Mouse (Mus musculus) lung, embryonic 15.5 days (tissue): ENCODE data around the gene Polr1d. TPM values are rescaled to one million over a fixed set of nuclear protein-coding genes. Genes with fewer than 3 reads are reported as not detected.

Experiments used
- ATAC-seq: fragments of 200-750 bp; cut with Nextera tagmentation; 2 replicates; pipeline ENCODE4 v1.8.0; 2017; ENCODE audit warnings: moderate number of reproducible peaks, borderline replicate concordance; ENCODE audit not compliant: low FRiP score, low TSS enrichment; ENCODE audit errors: extremely low read depth
- H3K27ac ChIP-seq: fragments of 300-500 bp; sonication (generic); 2 replicates; pipeline ENCODE4 v1.5.1; 2015; ENCODE audit warnings: moderate library complexity, mild to moderate bottlenecking, inconsistent platforms
- H3K27me3 ChIP-seq: fragments of 300-500 bp; sonication (generic); 2 replicates; pipeline ENCODE4 v1.6.1; 2015; ENCODE audit warnings: inconsistent platforms
- H3K36me3 ChIP-seq: fragments of 300-500 bp; sonication (generic); 2 replicates; pipeline ENCODE4 v1.6.1; 2015; ENCODE audit warnings: inconsistent platforms
- H3K4me1 ChIP-seq: fragments of 300-500 bp; sonication (generic); 2 replicates; pipeline ENCODE4 v1.6.1; 2015; ENCODE audit warnings: inconsistent platforms
- H3K4me2 ChIP-seq: fragments of 300-500 bp; sonication (generic); 2 replicates; pipeline ENCODE4 v1.6.1; 2015; ENCODE audit warnings: inconsistent platforms, mild to moderate bottlenecking, moderate library complexity
- H3K4me3 ChIP-seq: fragments of 300-500 bp; sonication (generic); 2 replicates; pipeline ENCODE4 v1.5.1; 2015; ENCODE audit warnings: mild to moderate bottlenecking, inconsistent platforms
- H3K9ac ChIP-seq: fragments of 300-500 bp; sonication (generic); 2 replicates; pipeline ENCODE4 v1.6.1; 2015; ENCODE audit warnings: inconsistent platforms
- H3K9me3 ChIP-seq: fragments of 300-500 bp; sonication (generic); 2 replicates; pipeline ENCODE4 v1.6.1; 2016; ENCODE audit warnings: inconsistent platforms
- WGBS: fragments of 180-500 bp; shearing (Covaris S2); methylation state at CpG from one replicate; pipeline ENCODE4 v1.1.7; 2015; 5-methylcytosine and 5-hydroxymethylcytosine counted together
- polyA plus RNA-seq: library from polyadenylated mRNA; unstranded; fragments of >200 nt; fragmentation: Nextera tagmentation; extraction: Ambion mirVana; gene quantifications from 2 replicates; pipeline ENCODE4 v1.2.1, GENCODE M21; 2015

The Polr1d gene
- polyA plus RNA-seq: 115 and 121 TPM in 2 replicates

DNA sequence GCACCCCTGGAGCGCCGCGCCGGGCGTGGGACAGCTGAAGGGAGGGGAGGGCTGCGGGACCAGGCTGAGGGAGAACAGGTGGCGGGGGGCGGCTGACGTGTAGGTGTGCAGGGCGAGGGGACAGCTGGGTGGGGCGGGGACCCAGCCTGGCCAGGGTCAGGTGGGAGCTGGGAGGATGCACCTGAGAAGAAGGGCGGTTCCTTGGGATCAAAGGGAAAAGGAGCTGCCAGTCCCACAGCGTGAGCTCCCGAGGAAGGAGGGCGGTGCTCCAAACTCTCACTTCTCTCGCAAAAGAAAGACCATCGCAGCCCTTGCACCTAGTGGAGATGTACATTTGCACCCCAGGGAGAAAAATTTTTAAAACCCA lies at the start of gene Polr1d:
Polr1d (plus strand) TSS at position 252 of the 367 bp plus-strand sequence.
- under 1% methylated on average over 17 of the region's 17 CpGs for WGBS
- no peaks in the 10 kb centered on the region for H3K27me3 ChIP-seq
- peak within 1 kb of the TSS; percentile 99 for H3K27ac ChIP-seq
- H3K4me1 ChIP-seq: peaks cover 48% of the 10 kb centered on the region
- H3K36me3 ChIP-seq: 0 out of 2 replicates have a peak, but pooled peaks cover 9% of the 10 kb centered on the region
- peak within 1 kb of the TSS; percentile 96 for H3K4me3 ChIP-seq
- peak; percentile 28 for ATAC-seq
- H3K4me2 ChIP-seq: peak within 1 kb of the TSS; percentile 93
- peak within 1 kb of the TSS; percentile 94 for H3K9ac ChIP-seq
- H3K9me3 ChIP-seq: no peaks in the 10 kb centered on the region

DNA sequence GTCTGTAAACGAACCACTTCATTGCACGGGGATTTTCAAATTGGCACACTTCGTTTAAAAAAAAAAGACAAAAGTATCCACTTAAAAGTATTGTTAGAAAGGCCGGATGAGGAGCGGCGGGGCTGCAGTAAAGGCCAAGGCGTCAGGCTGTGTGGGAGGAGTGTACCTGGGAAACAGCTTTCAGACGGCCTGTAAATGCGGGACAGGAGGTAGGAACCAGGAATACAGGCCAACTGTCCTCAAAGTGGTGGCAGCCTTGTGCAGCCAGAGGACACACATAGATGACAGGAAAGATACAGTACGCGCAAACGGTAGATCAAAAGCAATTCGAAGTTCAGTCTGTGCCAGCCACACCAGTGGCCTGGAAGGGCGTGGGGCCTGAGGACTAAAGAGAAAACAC lies 45.6 kb upstream of the Polr1d start:
- H3K27ac ChIP-seq: peak overlapping the region; percentile 39

DNA sequence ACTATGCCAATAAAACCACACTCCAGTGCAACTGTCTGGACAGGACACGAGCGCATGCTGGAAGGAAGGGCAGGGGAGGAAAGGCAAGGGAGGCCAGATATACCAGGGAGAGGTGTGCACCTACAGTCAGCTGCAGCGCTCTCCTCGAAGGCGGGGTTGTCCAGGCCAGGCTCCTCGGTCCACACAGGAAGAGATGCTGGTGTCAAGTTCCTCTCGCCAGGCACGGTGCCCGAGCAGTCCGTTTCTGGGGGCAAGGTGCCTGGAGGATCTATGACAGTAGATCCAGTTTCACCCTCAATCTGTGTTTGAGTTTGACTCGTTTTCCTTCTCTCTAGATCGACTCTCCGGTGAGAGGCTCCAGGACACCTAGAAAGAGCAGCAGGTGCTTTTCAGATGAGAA lies 43.7 kb upstream of the Polr1d start:
- Histone ChIP-seq H3K36me3 (peaks cover 31% of the 10 kb centered on the region), H3K9ac (no peak overlapping the region), H3K4me3 (no peak overlapping the region), H3K9me3 (no peaks in the 10 kb centered on the region), H3K4me1 (peaks cover 34% of the 10 kb centered on the region), H3K4me2 (no peak overlapping the region), H3K27me3 (no peaks in the 10 kb centered on the region), H3K27ac (no peak overlapping the region)
- WGBS: 67% methylated on average over 13 of the region's 13 CpGs
- ATAC-seq: no peak

More for the DNA sequence above, 45.6 kb upstream of the Polr1d start:
- H3K36me3 ChIP-seq: peaks cover 48% of the 10 kb centered on the region
- no peak for ATAC-seq
- WGBS: 75% methylated on average over 14 of the region's 14 CpGs
- H3K27me3 ChIP-seq: no peaks in the 10 kb centered on the region
- no peak overlapping the region for H3K4me2 ChIP-seq
- no peaks in the 10 kb centered on the region for H3K9me3 ChIP-seq
- no peak overlapping the region for H3K9ac ChIP-seq
- H3K4me3 ChIP-seq: no peak overlapping the region
- peaks cover 16% of the 10 kb centered on the region for H3K4me1 ChIP-seq

DNA sequence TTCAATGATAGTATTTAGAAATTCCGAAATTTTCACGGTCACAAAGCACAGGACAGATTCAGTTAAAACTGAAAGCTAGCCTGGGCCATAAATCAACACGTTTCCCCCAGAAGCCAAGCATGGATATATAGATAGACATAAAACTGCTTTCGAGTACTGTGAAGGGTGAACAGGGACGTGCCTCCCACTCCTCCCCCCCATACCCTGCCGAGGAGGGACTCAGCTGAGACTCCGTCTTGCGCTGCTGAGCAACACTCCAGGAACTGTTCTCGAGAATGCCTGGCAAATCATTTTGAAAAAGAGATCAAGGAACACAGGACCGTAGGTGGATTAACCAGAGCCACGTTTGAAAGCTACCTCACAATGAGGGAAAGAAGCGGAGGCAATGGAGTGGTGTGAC lies 42.6 kb upstream of the Polr1d start:
- no peaks in the 10 kb centered on the region for H3K27me3 ChIP-seq
- H3K27ac ChIP-seq: no peak overlapping the region
- peaks cover 46% of the 10 kb centered on the region for H3K4me1 ChIP-seq
- H3K9me3 ChIP-seq: no peaks in the 10 kb centered on the region
- H3K9ac ChIP-seq: no peak overlapping the region
- 70% methylated on average over 12 of the region's 12 CpGs for WGBS
- H3K4me2 ChIP-seq: no peak overlapping the region
- H3K36me3 ChIP-seq: peaks cover 20% of the 10 kb centered on the region
- no peak for ATAC-seq
- no peak overlapping the region for H3K4me3 ChIP-seq

DNA sequence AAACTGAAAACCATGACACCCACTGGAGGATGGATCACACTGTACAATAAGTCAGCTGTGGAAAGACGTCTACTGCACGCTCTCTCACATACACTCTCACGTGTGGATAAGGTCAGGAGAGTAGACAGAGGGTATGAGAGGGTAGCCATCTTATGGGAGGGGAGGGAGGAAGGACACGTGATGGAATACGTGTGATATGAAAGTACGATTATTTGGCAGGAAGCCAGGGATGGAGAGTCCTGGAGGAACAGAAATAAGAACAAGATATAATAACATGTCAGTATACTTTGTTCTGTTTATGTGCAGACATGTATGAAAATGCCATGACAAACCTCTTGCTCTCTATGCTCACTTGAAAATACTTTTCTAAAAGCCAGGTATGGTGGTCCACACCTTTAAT lies 41.5 kb upstream of the Polr1d start:
- peak overlapping the region; percentile 15; the same call in 1 of the 2 replicates for H3K27ac ChIP-seq
- no peak overlapping the region for H3K4me2 ChIP-seq
- ATAC-seq: no peak
- 41% methylated on average over 6 of the region's 6 CpGs for WGBS
- H3K4me3 ChIP-seq: no peak overlapping the region
- no peaks in the 10 kb centered on the region for H3K27me3 ChIP-seq
- H3K4me1 ChIP-seq: peaks cover 46% of the 10 kb centered on the region
- H3K9me3 ChIP-seq: no peaks in the 10 kb centered on the region
- H3K36me3 ChIP-seq: peaks cover 15% of the 10 kb centered on the region
- H3K9ac ChIP-seq: no peak overlapping the region

DNA sequence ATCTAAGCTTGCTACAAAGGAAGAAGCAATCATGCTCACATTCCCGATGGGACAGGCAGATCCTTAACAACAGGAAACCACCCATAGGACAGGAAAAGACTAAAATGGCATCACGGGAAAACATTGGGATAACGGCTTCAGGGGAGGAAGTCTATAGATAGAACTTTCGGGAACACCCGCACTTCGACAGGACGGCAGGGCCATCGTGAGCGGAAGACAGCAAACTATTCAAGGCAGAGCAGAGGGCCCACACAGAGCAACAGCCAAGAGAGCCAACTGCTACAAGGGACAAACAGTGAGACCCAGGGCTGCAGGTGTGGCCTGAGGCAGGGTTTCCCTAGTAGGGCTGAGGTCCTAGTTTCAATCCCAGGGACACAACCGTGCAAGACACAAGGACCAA lies 40.8 kb upstream of the Polr1d start:
- Histone ChIP-seq H3K27me3 (no peaks in the 10 kb centered on the region), H3K9ac (no peak overlapping the region), H3K4me1 (peaks cover 45% of the 10 kb centered on the region), H3K27ac (peak overlapping the region; percentile 66), H3K4me3 (no peak overlapping the region), H3K9me3 (no peaks in the 10 kb centered on the region), H3K4me2 (no peak overlapping the region), H3K36me3 (peaks cover 18% of the 10 kb centered on the region)
- 64% methylated on average over 10 of the region's 10 CpGs for WGBS
- ATAC-seq: peak; percentile 43; the same call in 1 of the 2 replicates

DNA sequence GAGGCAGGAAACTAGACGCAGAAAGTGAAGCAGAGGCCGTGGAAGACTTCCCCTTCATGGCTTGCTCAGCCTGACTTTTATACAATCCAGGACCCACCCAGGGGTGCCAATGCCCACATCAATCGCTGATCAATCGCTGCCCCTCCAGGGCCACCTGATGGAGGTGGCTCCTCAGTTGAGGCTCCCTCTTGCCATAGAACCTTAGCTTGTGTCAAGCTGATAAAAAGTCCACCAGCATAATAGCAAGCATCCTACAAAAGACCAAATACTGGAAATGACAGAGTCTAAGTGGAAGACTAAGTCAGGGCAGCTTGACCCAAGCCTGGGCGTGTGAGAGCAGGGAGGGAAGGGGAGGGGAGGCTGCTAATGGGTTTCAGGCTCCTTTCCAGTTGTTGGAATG lies 40.2 kb upstream of the Polr1d start:
- no peak overlapping the region for H3K9ac ChIP-seq

DNA sequence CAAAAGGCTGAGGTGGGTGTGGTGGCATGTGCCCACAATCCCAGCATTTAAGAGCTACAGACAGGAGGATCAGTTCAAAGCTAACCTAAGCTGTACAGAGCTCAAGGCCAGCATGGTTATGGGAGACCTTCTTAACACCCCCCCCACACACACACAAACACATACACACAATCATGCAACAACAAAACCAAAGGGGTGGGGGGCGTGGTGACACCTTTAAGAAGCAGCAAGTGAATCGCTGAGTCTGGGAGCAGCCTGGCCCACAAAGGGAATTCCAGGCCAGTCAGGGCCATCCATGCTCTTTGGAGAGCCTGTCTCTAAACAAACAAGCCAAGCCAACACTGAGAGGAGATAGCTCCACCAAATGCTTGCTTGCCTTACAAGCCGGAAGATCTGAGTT lies 39.2 kb upstream of the Polr1d start:
- 37% methylated on average over 3 of the region's 3 CpGs for WGBS
- ATAC-seq: no peak
- Histone ChIP-seq H3K9ac (no peak overlapping the region), H3K4me2 (no peak overlapping the region), H3K27ac (peak overlapping the region; percentile 59), H3K27me3 (no peaks in the 10 kb centered on the region), H3K4me3 (no peak overlapping the region), H3K9me3 (no peaks in the 10 kb centered on the region), H3K4me1 (peaks cover 48% of the 10 kb centered on the region), H3K36me3 (peaks cover 15% of the 10 kb centered on the region; the same call in 1 of the 2 replicates)

More for the DNA sequence above, 40.2 kb upstream of the Polr1d start:
- ATAC-seq: no peak
- no peaks in the 10 kb centered on the region for H3K9me3 ChIP-seq
- no peak overlapping the region for H3K4me3 ChIP-seq
- peak overlapping the region; percentile 66 for H3K27ac ChIP-seq
- H3K4me1 ChIP-seq: peaks cover 47% of the 10 kb centered on the region
- H3K36me3 ChIP-seq: peaks cover 19% of the 10 kb centered on the region
- H3K27me3 ChIP-seq: no peaks in the 10 kb centered on the region
- WGBS: 77% methylated on average over 5 of the region's 5 CpGs
- H3K4me2 ChIP-seq: no peak overlapping the region

DNA sequence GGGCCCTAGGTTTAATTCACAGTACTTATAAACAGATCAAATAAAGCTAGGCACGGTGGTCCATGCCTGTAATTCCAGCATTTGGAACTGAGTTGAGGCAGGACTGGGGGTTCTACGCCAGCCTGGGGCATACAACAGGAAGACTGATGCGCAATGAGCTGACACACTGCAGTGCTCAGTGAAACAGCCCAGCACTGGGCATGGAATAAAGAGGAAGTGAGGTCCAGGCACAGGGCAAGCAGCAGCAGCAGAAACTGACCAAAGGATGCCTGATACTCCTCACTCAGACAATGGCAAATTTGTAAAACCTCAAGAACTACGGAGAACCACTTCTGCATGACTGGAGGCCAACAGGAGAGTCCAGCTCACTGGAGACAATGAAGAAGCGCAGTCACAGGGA lies 37.5 kb upstream of the Polr1d start:
- no peak overlapping the region for H3K27ac ChIP-seq
- peaks cover 57% of the 10 kb centered on the region for H3K4me1 ChIP-seq
- no peaks in the 10 kb centered on the region for H3K27me3 ChIP-seq
- 77% methylated on average over 5 of the region's 5 CpGs for WGBS
- no peaks in the 10 kb centered on the region for H3K9me3 ChIP-seq
- no peak overlapping the region for H3K4me2 ChIP-seq
- peaks cover 15% of the 10 kb centered on the region; the same call in 1 of the 2 replicates for H3K36me3 ChIP-seq
- no peak for ATAC-seq
- no peak overlapping the region for H3K9ac ChIP-seq
- no peak overlapping the region for H3K4me3 ChIP-seq

DNA sequence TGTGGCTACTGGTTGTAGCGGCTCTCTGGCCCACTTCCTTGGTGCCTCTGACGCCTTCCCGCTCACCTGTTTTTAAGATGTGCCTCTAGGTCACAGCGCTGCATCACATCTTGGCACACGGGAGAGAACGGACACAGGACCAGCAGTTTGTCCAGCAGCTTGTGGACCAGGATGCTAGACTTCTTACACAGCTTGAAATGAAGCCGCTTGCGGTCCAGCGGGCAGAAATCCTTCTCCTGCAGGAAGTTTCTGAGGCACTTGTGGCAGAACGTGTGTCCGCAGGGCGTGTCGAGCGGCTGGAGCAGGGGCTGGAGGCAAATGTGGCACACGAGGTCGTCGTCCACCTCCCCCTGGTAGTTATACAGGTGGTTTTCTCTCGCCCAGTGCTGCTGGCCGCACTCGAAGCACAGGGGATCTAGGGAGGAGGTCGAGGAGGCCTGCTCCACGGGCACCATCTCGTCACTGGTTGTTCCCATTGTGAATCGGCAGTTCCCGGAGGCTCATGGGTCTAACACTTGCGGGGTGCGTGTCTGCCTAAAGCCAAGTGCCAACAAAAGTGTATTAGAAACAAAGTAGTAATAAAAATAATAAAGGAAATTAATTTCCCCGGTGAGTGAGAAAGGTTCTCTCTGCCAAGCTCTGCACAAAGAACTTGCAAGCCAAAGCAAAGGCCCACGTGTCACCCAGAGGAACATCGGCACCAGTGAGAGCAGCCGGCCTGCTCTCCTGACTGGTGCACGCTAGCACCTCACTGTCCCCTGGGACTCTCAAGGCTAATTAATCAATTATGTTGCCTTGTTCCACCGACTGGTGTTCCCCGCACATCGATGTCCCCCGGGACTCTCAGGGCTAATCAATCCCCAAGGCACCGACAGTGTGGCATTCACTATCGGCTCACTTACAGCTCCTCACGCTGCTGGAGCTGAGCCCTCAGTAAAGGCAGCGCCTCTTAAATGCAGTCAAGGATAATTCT lies 34.6 kb upstream of the Polr1d start:
- no peaks in the 10 kb centered on the region for H3K9me3 ChIP-seq
- no peak for ATAC-seq
- H3K4me1 ChIP-seq: peaks cover 55% of the 10 kb centered on the region
- no peak overlapping the region for H3K4me3 ChIP-seq
- H3K27me3 ChIP-seq: no peaks in the 10 kb centered on the region
- WGBS: 81% methylated on average over 40 of the region's 40 CpGs
- no peak overlapping the region for H3K4me2 ChIP-seq
- H3K27ac ChIP-seq: no peak overlapping the region
- no peak overlapping the region for H3K9ac ChIP-seq
- peaks cover 15% of the 10 kb centered on the region; the same call in 1 of the 2 replicates for H3K36me3 ChIP-seq

DNA sequence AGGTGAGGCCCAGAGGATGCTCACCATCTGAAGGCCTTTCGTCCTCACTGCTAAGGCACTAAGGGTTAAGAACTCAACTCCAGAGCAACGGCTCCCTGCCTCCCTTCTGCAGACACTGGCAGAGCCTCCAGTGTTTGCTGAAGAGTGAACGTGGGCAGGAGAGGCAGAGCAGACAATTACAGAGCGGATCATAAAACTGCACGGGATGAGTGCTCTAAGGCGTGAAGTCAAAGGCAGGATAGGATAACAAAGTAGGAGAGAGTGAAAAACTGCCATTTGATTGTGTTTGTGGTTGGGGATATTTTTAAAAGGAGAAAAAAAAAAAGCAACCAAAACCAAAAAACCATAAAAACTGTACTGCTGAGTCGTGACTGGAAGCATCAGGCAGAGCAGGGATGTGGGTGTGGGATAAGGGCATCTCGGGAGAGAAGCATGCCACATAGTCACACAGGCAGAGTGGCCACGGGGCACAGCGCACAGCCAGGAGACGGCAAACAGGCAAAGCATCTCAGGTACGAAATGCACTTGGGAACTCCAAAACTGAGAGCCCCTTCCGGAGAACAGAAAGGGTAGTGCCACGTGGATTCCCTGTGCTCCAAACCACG lies 33.5 kb upstream of the Polr1d start:
- peaks cover 15% of the 10 kb centered on the region; the same call in 1 of the 2 replicates for H3K36me3 ChIP-seq
- H3K4me3 ChIP-seq: no peak overlapping the region
- no peak overlapping the region for H3K4me2 ChIP-seq
- ATAC-seq: no peak
- H3K27me3 ChIP-seq: no peaks in the 10 kb centered on the region
- H3K27ac ChIP-seq: no peak overlapping the region
- H3K9me3 ChIP-seq: no peaks in the 10 kb centered on the region
- no peak overlapping the region for H3K9ac ChIP-seq
- H3K4me1 ChIP-seq: peaks cover 45% of the 10 kb centered on the region
- 50% methylated on average over 15 of the region's 15 CpGs for WGBS

DNA sequence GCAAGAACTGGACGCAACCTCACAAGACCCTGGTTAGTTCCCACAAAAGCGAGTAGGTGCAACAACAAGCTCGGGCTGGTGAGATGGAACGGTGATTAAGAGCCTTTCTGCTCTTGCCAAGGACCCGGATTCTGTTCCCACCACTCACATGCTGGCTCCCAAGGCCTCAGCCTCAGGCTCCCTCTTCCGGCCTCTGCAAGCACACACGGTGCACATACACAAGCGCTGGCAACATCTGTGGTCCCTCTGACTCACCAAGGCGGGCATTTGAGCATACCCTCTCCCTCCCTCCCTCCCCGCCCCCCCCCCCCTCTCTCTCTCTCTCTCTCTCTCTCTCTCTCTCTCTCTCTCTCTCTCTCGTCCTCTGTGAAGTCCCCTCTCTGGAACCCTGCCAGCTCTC lies 31.5 kb upstream of the Polr1d start:
- no peak for ATAC-seq
- H3K4me1 ChIP-seq: peaks cover 35% of the 10 kb centered on the region
- H3K36me3 ChIP-seq: peaks cover 15% of the 10 kb centered on the region; the same call in 1 of the 2 replicates
- H3K4me3 ChIP-seq: no peak overlapping the region
- no peak overlapping the region for H3K27ac ChIP-seq
- no peaks in the 10 kb centered on the region for H3K9me3 ChIP-seq
- no peak overlapping the region for H3K9ac ChIP-seq
- H3K27me3 ChIP-seq: no peaks in the 10 kb centered on the region
- 60% methylated on average over 9 of the region's 11 CpGs for WGBS
- no peak overlapping the region for H3K4me2 ChIP-seq
